Comparison of ENCODE assay signal across 12 mouse cellular contexts in the genomic region with DNA sequence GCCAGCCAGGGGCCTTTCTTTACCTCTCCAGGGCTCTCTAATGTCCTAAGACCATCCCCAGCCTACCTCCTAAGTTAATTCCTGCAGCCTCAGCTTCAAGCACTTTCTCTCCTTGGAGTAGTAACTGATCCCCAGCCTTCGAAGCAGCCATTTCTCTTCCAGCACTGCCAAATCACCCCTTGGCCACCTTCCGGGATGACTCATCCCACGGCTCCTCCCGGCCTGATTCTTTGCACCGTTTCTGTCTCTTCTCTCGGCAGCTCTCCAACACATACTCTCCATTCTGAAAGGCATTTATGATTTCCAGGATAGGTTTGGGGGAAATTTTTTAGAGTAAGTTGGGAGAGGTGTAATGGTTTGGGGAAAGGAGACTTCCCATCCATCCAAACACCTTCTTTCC. TPM values are rescaled to one million over a fixed set of nuclear protein-coding genes. Genes with fewer than 3 reads are reported as not detected.
DNase-seq lines count a peak whose midpoint lies in the region; ATAC-seq and TF ChIP-seq lines count a peak whose summit lies in the region.
"Had no signal": no experiment of that assay in that cellular context is flagged by ENCODE, and none has a peak within 500 bp of the region (broad histone marks: within the 10 kb centered on the region; RNA-seq: fewer than 3 reads in every experiment).

No protein-coding gene starts in this region.

- H3K4me1 ChIP-seq in heart, adult 2 months (ENCODE audit: control insufficient read depth, insufficient read depth, low read length): 0 out of 2 replicates have a peak, but pooled peaks cover under 1% of the 10 kb centered on the region
- no peaks in the 10 kb centered on the region for H3K4me1 ChIP-seq in hindbrain, postnatal 0 days (ENCODE audit: insufficient read depth, low read length)
- H3K4me1 ChIP-seq: midbrain, embryonic 10.5 days had no signal

- H3K36me3 ChIP-seq in heart, adult 2 months (ENCODE audit: control insufficient read depth, insufficient read depth, low read length): no peaks in the 10 kb centered on the region
- H3K36me3 ChIP-seq in hindbrain, postnatal 0 days (ENCODE audit: insufficient read depth, low read length): no peaks in the 10 kb centered on the region
- H3K36me3 ChIP-seq: midbrain, embryonic 10.5 days had no signal

- DNase-seq in heart, postnatal 4 days: peak; percentile 39
- no peak for DNase-seq in heart, adult 2 months
- DNase-seq in Muller cell, postnatal 12 days (ENCODE audit: inconsistent ontology term): peak; percentile 32
- DNase-seq in cerebellum, postnatal 25 days: peak; percentile 55 to 79
- peak; percentile 11 for DNase-seq in ovary, postnatal 36 days (ENCODE audit: low spot score)
- DNase-seq in hindbrain, postnatal 0 days (ENCODE audit: low spot score): no peak
- no peak for DNase-seq in kidney, postnatal 4 days
- DNase-seq in heart, adult 18-20 months: no peak
- DNase-seq: kidney, adult 8-10 months; thymus, postnatal 25 days had no signal

- no peak for TF ChIP-seq CTCF in heart, adult 2 months (IDR thresholded peaks at IDR 0.05)
- TF ChIP-seq CTCF in hindbrain, postnatal 0 days (IDR thresholded peaks at IDR 0.05; ENCODE audit: low read depth): no peak

- H3K27ac ChIP-seq in heart, adult 2 months: no peak overlapping the region
- no peak overlapping the region for H3K27ac ChIP-seq in hindbrain, postnatal 0 days
- H3K27ac ChIP-seq: liver, embryonic 14.5 days; midbrain, embryonic 10.5 days had no signal

- H3K9me3 ChIP-seq in hindbrain, postnatal 0 days (ENCODE audit: low read length): no peaks in the 10 kb centered on the region
- H3K9me3 ChIP-seq: midbrain, embryonic 10.5 days had no signal

- TF ChIP-seq POLR2A in heart, adult 2 months (IDR thresholded peaks at IDR 0.05; ENCODE audit: insufficient read depth, low read depth, low read length): no peak

- no peaks in the 10 kb centered on the region for H3K79me2 ChIP-seq in heart, adult 2 months (replicated peaks; ENCODE audit: control insufficient read depth, insufficient read depth, low read length)

- no peaks in the 10 kb centered on the region for H3K27me3 ChIP-seq in heart, adult 2 months (ENCODE audit: control insufficient read depth, insufficient read depth, low read length)
- H3K27me3 ChIP-seq in hindbrain, postnatal 0 days (ENCODE audit: insufficient read depth, low read length): no peaks in the 10 kb centered on the region

- intact Hi-C loops in heart, adult 2 months (cut with DNase I): loop anchor here (10.0 kb wide), 2 partner anchors 435 to 1235 kb away; no protein-coding TSS in a partner anchor

- H3K9ac ChIP-seq in heart, adult 2 months (ENCODE audit: low read depth, low read length): no peak overlapping the region
- no peak overlapping the region for H3K9ac ChIP-seq in hindbrain, postnatal 0 days (replicated peaks; ENCODE audit: low read length)
- H3K9ac ChIP-seq: liver, embryonic 14.5 days had no signal

- WGBS in heart, adult 2 months: 23% methylated on average over 6 of the region's 6 CpGs
- WGBS in hindbrain, postnatal 0 days: 83% methylated on average over 6 of the region's 6 CpGs

- TF ChIP-seq EP300 in heart, adult 2 months (IDR thresholded peaks at IDR 0.05; ENCODE audit: insufficient read depth, low read depth, low read length): no peak

- no peak overlapping the region for H3K4me3 ChIP-seq in heart, adult 2 months
- no peak overlapping the region for H3K4me3 ChIP-seq in hindbrain, postnatal 0 days (ENCODE audit: low read length)
- H3K4me3 ChIP-seq: midbrain, embryonic 10.5 days had no signal

- no peak overlapping the region for H3K4me2 ChIP-seq in hindbrain, postnatal 0 days (ENCODE audit: low read depth, low read length)

- no peak for ATAC-seq in hindbrain, postnatal 0 days

RNA-seq across cellular contexts. Expression of gene Fam114a2, which starts 58.7 kb away (rescaled TPM):
- total RNA-seq in heart, postnatal 4 days (2021): 10 to 100 TPM; 43.1 to 45.6 TPM
- 10 to 100 TPM; 37.7 to 42.4 TPM for total RNA-seq in heart, adult 2 months (2021)
- polyA plus RNA-seq in heart, adult 2 months (2012; rRNA removed): 26.1 and 32.2 TPM in 2 replicates
- 27.3 and 28.9 TPM in 2 replicates for total RNA-seq in hindbrain, postnatal 0 days (2014; rRNA removed)
- 51.0 and 51.2 TPM in 2 replicates for polyA plus RNA-seq in hindbrain, postnatal 0 days (2015; fragmentation: Nextera tagmentation; extraction: Ambion mirVana)
- 10 to 100 TPM; 40.2 to 40.9 TPM for total RNA-seq in heart, adult 18-20 months (2021)

RNA-seq across cellular contexts. Expression of gene Mfap3, which starts 58.7 kb away (rescaled TPM):
- total RNA-seq in heart, postnatal 4 days (2021): 10 to 100 TPM; 26.8 to 27.6 TPM
- total RNA-seq in heart, adult 2 months (2021): 10 to 100 TPM; 11.1 to 12.5 TPM
- 7.3 and 8.6 TPM in 2 replicates for polyA plus RNA-seq in heart, adult 2 months (2012; rRNA removed)
- 39.5 and 47.7 TPM in 2 replicates for total RNA-seq in hindbrain, postnatal 0 days (2014; rRNA removed)
- 46.6 and 48.5 TPM in 2 replicates for polyA plus RNA-seq in hindbrain, postnatal 0 days (2015; fragmentation: Nextera tagmentation; extraction: Ambion mirVana)
- total RNA-seq in heart, adult 18-20 months (2021): 10 to 100 TPM; 10.4 to 12.6 TPM

Comparison
In these comparisons a context has a peak if more than half of its experiments do, and no peak if none do; other contexts are left out.
1. DNase-seq: peak in heart, postnatal 4 days (single experiment), Muller cell, postnatal 12 days (single experiment), cerebellum, postnatal 25 days (2 of 2) and ovary, postnatal 36 days (single experiment); none in heart, adult 2 months (0 of 2), hindbrain, postnatal 0 days (single experiment), kidney, postnatal 4 days (0 of 2) and heart, adult 18-20 months (0 of 2).